Mouse (Mus musculus) MEL (cell line): ENCODE measurements at regions not wholly inside any gene's neighbourhood (a gene's known extent, or its start where the extent isn't known, plus 50 kb on each side); places are given as distances from the start of the nearest gene placed in this dataset.

Experiments used
- DNase-seq: peaks from one replicate; pipeline ENCODE4 v3.0.0; 2011; ENCODE audit warnings: low read depth, low spot score
- H3K27ac ChIP-seq: 2 replicates; pipeline ENCODE4 v1.5.1; 2012; ENCODE audit warnings: low read depth, mild to moderate bottlenecking, control low read depth, low read length, moderate library complexity; ENCODE audit not compliant: control insufficient read depth
- H3K27me3 ChIP-seq, 2 experiments: fragments of 150-350 bp in 1 of 2; sonication (generic) in 1 of 2; 2 replicates each; pipeline ENCODE4 v1.6.1; 2012; ENCODE audit warnings: low read length in 2 of 2, mild to moderate bottlenecking in 2 of 2, improper control_type of control experiment in 1 of 2, moderate library complexity in 1 of 2; ENCODE audit not compliant: insufficient read depth in 2 of 2, control insufficient read depth in 1 of 2
- H3K36me3 ChIP-seq, 2 experiments: 2 replicates each; pipeline ENCODE4 v1.6.1; 2012 to 2014; ENCODE audit warnings: low read length in 2 of 2, improper control_type of control experiment in 1 of 2, inconsistent platforms in 1 of 2, mild to moderate bottlenecking in 1 of 2; ENCODE audit not compliant: insufficient read depth in 2 of 2, control insufficient read depth in 1 of 2
- H3K4me1 ChIP-seq, 2 experiments: fragments of 150-350 bp in 1 of 2; sonication (generic) in 1 of 2; 2 replicates each; pipeline ENCODE4 v1.6.1; 2012; ENCODE audit warnings: low read length in 2 of 2, improper control_type of control experiment in 1 of 2, mild to moderate bottlenecking in 1 of 2; ENCODE audit not compliant: insufficient read depth in 2 of 2, control insufficient read depth in 1 of 2
- H3K4me3 ChIP-seq, 2 experiments: fragments of 150-350 bp in 1 of 2; sonication (generic) in 1 of 2; 2 replicates each; pipeline ENCODE4 v1.5.1; 2012; ENCODE audit warnings: low read depth in 2 of 2, low read length in 2 of 2, mild to moderate bottlenecking in 2 of 2, moderate library complexity in 2 of 2, control low read depth in 1 of 2, improper control_type of control experiment in 1 of 2; ENCODE audit not compliant: control insufficient read depth in 1 of 2, insufficient read depth in 1 of 2
- H3K79me2 ChIP-seq: 2 replicates; pipeline ENCODE4 v1.6.1; 2012; ENCODE audit warnings: mild to moderate bottlenecking, low read length, moderate library complexity; ENCODE audit not compliant: control insufficient read depth, poor library complexity, insufficient read depth
- H3K9ac ChIP-seq: 2 replicates; pipeline ENCODE4 v1.6.1; 2012; ENCODE audit warnings: low read depth, mild to moderate bottlenecking, control low read depth, low read length, moderate library complexity; ENCODE audit not compliant: control insufficient read depth, poor library complexity, severe bottlenecking
- H3K9me3 ChIP-seq: fragments of 150-350 bp; sonication (generic); replicated peaks from 2 replicates; pipeline ENCODE4 v1.6.1; 2012; ENCODE audit warnings: mild to moderate bottlenecking, low read length, improper control_type of control experiment, moderate library complexity; ENCODE audit not compliant: insufficient read depth
- CTCF ChIP-seq, 3 experiments: IDR thresholded peaks in 2 of 3; conservative IDR thresholded peaks in 1 of 3; 2 replicates each; pipeline ENCODE4 v1.5.1; 2011 to 2012; ENCODE audit warnings: low read length in 3 of 3, low read depth in 2 of 3, mild to moderate bottlenecking in 2 of 3, improper control_type of control experiment in 1 of 3, inconsistent platforms in 1 of 3, mixed read lengths in 1 of 3, moderate library complexity in 1 of 3; ENCODE audit not compliant: control insufficient read depth in 1 of 3, insufficient read depth in 1 of 3, poor library complexity in 1 of 3, severe bottlenecking in 1 of 3
- ELF1 ChIP-seq: IDR thresholded peaks from 2 replicates; pipeline ENCODE4 v1.6.1; 2014; ENCODE audit warnings: low read depth, mild to moderate bottlenecking, inconsistent platforms, low read length, improper control_type of control experiment, moderate library complexity
- EP300 ChIP-seq, 2 experiments: IDR thresholded peaks; 2 replicates each; pipeline ENCODE4 v1.6.1; 2011; ENCODE audit warnings: improper control_type of control experiment in 2 of 2, low read length in 2 of 2, low read depth in 1 of 2, mild to moderate bottlenecking in 1 of 2
- JUND ChIP-seq: IDR thresholded peaks from 2 replicates; pipeline ENCODE4 v1.6.1; 2011; ENCODE audit warnings: low read depth, mild to moderate bottlenecking, improper control_type of control experiment, low read length
- MAZ ChIP-seq: IDR thresholded peaks from 2 replicates; pipeline ENCODE4 v1.6.1; 2012; ENCODE audit warnings: low read depth, mild to moderate bottlenecking, inconsistent platforms, low read length, improper control_type of control experiment
- MEF2A ChIP-seq: IDR thresholded peaks from 2 replicates; pipeline ENCODE4 v1.6.1; 2014; ENCODE audit warnings: low read depth, mild to moderate bottlenecking, inconsistent platforms, low read length, improper control_type of control experiment; ENCODE audit not compliant: poor library complexity, insufficient replicate concordance, severe bottlenecking; ENCODE audit errors: extremely low read depth
- MXI1 ChIP-seq: IDR thresholded peaks from 2 replicates; pipeline ENCODE4 v1.6.1; 2011; ENCODE audit warnings: mild to moderate bottlenecking, low read depth, low read length, improper control_type of control experiment
- MYB ChIP-seq: IDR thresholded peaks from 2 replicates; pipeline ENCODE4 v1.6.1; 2011; ENCODE audit warnings: mild to moderate bottlenecking, low read depth, low read length, improper control_type of control experiment
- MYC ChIP-seq: IDR thresholded peaks from 2 replicates; pipeline ENCODE4 v1.6.1; 2011; ENCODE audit warnings: low read depth, mild to moderate bottlenecking, low read length, improper control_type of control experiment, moderate library complexity
- NELFE ChIP-seq: IDR thresholded peaks from 2 replicates; pipeline ENCODE4 v1.6.1; 2011; ENCODE audit warnings: low read depth, low read length, improper control_type of control experiment
- NRF1 ChIP-seq: IDR thresholded peaks from 2 replicates; pipeline ENCODE4 v1.6.1; 2014; ENCODE audit warnings: low read depth, mild to moderate bottlenecking, inconsistent platforms, low read length, improper control_type of control experiment, moderate library complexity; ENCODE audit not compliant: poor library complexity, insufficient read depth, severe bottlenecking
- POLR2A ChIP-seq, 2 experiments: IDR thresholded peaks; 2 replicates each; pipeline ENCODE4 v1.6.1; 2011 to 2012; ENCODE audit warnings: low read length in 2 of 2, mild to moderate bottlenecking in 2 of 2, control low read depth in 1 of 2, improper control_type of control experiment in 1 of 2, low read depth in 1 of 2, moderate library complexity in 1 of 2; ENCODE audit not compliant: control insufficient read depth in 1 of 2, insufficient read depth in 1 of 2, poor library complexity in 1 of 2
- POLR2AphosphoS5 ChIP-seq: IDR thresholded peaks from 2 replicates; pipeline ENCODE4 v1.6.1; 2012; ENCODE audit warnings: low read depth, borderline replicate concordance, mild to moderate bottlenecking, inconsistent platforms, low read length, moderate library complexity, mixed read lengths
- RAD21 ChIP-seq: IDR thresholded peaks from 2 replicates; pipeline ENCODE4 v1.6.1; 2011; ENCODE audit warnings: mild to moderate bottlenecking, low read depth, low read length, improper control_type of control experiment
- SMC3 ChIP-seq: IDR thresholded peaks from 2 replicates; pipeline ENCODE4 v1.6.1; 2011; ENCODE audit warnings: low read depth, low read length, improper control_type of control experiment
- TBP ChIP-seq: IDR thresholded peaks from 2 replicates; pipeline ENCODE4 v1.8.0; 2011; ENCODE audit warnings: low read depth, low read length, improper control_type of control experiment
- UBTF ChIP-seq: IDR thresholded peaks from 2 replicates; pipeline ENCODE4 v1.6.1; 2012; ENCODE audit warnings: low read depth, mild to moderate bottlenecking, inconsistent platforms, low read length, improper control_type of control experiment, moderate library complexity, borderline replicate concordance; ENCODE audit not compliant: insufficient read depth
- USF1 ChIP-seq: IDR thresholded peaks from 2 replicates; pipeline ENCODE4 v1.6.1; 2014; ENCODE audit warnings: low read depth, mild to moderate bottlenecking, inconsistent platforms, low read length, improper control_type of control experiment, moderate library complexity
- USF2 ChIP-seq, 2 experiments: IDR thresholded peaks; 2 replicates each; pipeline ENCODE4 v1.6.1; 2011 to 2012; ENCODE audit warnings: improper control_type of control experiment in 2 of 2, low read length in 2 of 2, borderline replicate concordance in 1 of 2, inconsistent platforms in 1 of 2, low read depth in 1 of 2, mild to moderate bottlenecking in 1 of 2; ENCODE audit not compliant: insufficient read depth in 1 of 2
- ZC3H11A ChIP-seq: IDR thresholded peaks from 2 replicates; pipeline ENCODE4 v1.6.1; 2012; ENCODE audit warnings: low read depth, mild to moderate bottlenecking, inconsistent platforms, low read length, improper control_type of control experiment

GRCm38 (mm10) chr8:98706122-98706521 lies 710.1 kb downstream of the Cdh8 start:
- Histone ChIP-seq H3K27ac (no peak overlapping the region), H3K4me1 (peaks cover 3 to 14% of the 10 kb centered on the region in 2 experiments; a peak in 3 of 4 replicates), H3K36me3 (peaks cover 0 to 9% of the 10 kb centered on the region in 2 experiments; a peak in 2 of 4 replicates), H3K27me3 (no peaks in the 10 kb centered on the region), H3K9me3 (peaks cover 2% of the 10 kb centered on the region), H3K9ac (no peak overlapping the region), H3K4me3 (no peak overlapping the region), H3K79me2 (no peaks in the 10 kb centered on the region)
- no peak for DNase-seq
- TF ChIP-seq SMC3 = no peak
- no peak for TF ChIP-seq MYC
- no peak for TF ChIP-seq EP300 (IDR thresholded peaks at IDR 0.05; ENCODE audit: low read depth in 1 of 2, low read length in 2 of 2)
- TF ChIP-seq POLR2AphosphoS5 = no peak
- TF ChIP-seq CTCF (IDR thresholded peaks at IDR 0.05 in 2 of 3, conservative IDR thresholded peaks at IDR 0.05 in 1 of 3; ENCODE audit: control insufficient read depth in 1 of 3, insufficient read depth in 1 of 3, low read depth in 2 of 3, low read length in 3 of 3, poor library complexity in 1 of 3, severe bottlenecking in 1 of 3) = no peak
- no peak for TF ChIP-seq ELF1
- no peak for TF ChIP-seq NELFE
- no peak for TF ChIP-seq MXI1
- TF ChIP-seq POLR2A (IDR thresholded peaks at IDR 0.05; ENCODE audit: control insufficient read depth in 1 of 2, insufficient read depth in 1 of 2, low read depth in 1 of 2, low read length in 2 of 2, poor library complexity in 1 of 2) = no peak
- TF ChIP-seq USF2 (IDR thresholded peaks at IDR 0.05; ENCODE audit: borderline replicate concordance in 1 of 2, insufficient read depth in 1 of 2, low read depth in 1 of 2, low read length in 2 of 2) = no peak
- no peak for TF ChIP-seq ZC3H11A
- no peak for TF ChIP-seq NRF1

- no peaks in the 10 kb centered on the region for H3K79me2 ChIP-seq
- DNase-seq = no peak
- TF ChIP-seq JUND (no peak), MYC (no peak), SMC3 (no peak), RAD21 (no peak), TBP (no peak), POLR2AphosphoS5 (no peak), USF2 (IDR thresholded peaks at IDR 0.05; ENCODE audit: borderline replicate concordance in 1 of 2, insufficient read depth in 1 of 2, low read depth in 1 of 2, low read length in 2 of 2) (no peak), MYB (no peak), UBTF (no peak), USF1 (no peak), NRF1 (no peak), MAZ (no peak), MEF2A (no peak)
Measured at GRCm38 (mm10) chr8:98685195-98685594, 731.1 kb downstream of the Cdh8 start.

More at GRCm38 (mm10) chr8:98685195-98685594, 731.1 kb downstream of the Cdh8 start:
- H3K9me3 ChIP-seq = no peaks in the 10 kb centered on the region
- H3K27ac ChIP-seq = no peak overlapping the region
- H3K4me3 ChIP-seq = no peak overlapping the region
- H3K27me3 ChIP-seq = no peaks in the 10 kb centered on the region
- H3K36me3 ChIP-seq = peaks cover 0 to 5% of the 10 kb centered on the region in 2 experiments; a peak in 2 of 4 replicates
- no peak overlapping the region for H3K9ac ChIP-seq
- peaks cover 0 to 4% of the 10 kb centered on the region in 2 experiments; a peak in 3 of 4 replicates for H3K4me1 ChIP-seq
